Mouse (Mus musculus) intestine, embryonic 16.5 days (tissue): ENCODE measurements at regions not wholly inside any gene's neighbourhood (a gene's known extent, or its start where the extent isn't known, plus 50 kb on each side); places are given as distances from the start of the nearest gene placed in this dataset.
A peak's percentile ranks its signal among the peaks of the same experiment; 100 is the strongest.
"Not testable (repeated sequence)": the region's sequence is repeated elsewhere in the genome, so short reads cannot be mapped to it uniquely, and the experiment has no call there.

Experiments used
- ATAC-seq: fragments of 200-750 bp; cut with Nextera tagmentation; 2 replicates; pipeline ENCODE4 v1.8.0; 2017; ENCODE audit warnings: moderate TSS enrichment, moderate library complexity
- H3K27ac ChIP-seq: fragments of 300-500 bp; sonication (generic); 2 replicates; pipeline ENCODE4 v1.5.1; 2014; ENCODE audit warnings: mild to moderate bottlenecking, low read length
- H3K27me3 ChIP-seq: fragments of 300-500 bp; sonication (generic); replicated peaks from 2 replicates; pipeline ENCODE4 v1.6.1; 2014; ENCODE audit warnings: low read length, control low read depth, mixed read lengths; ENCODE audit not compliant: control insufficient read depth, insufficient read depth
- H3K36me3 ChIP-seq: fragments of 300-500 bp; sonication (generic); 2 replicates; pipeline ENCODE4 v1.6.1; 2014; ENCODE audit warnings: low read length, control low read depth; ENCODE audit not compliant: control insufficient read depth, insufficient read depth
- H3K4me1 ChIP-seq: fragments of 300-500 bp; sonication (generic); 2 replicates; pipeline ENCODE4 v1.6.1; 2014; ENCODE audit warnings: low read length, control low read depth, mixed read lengths; ENCODE audit not compliant: control insufficient read depth, insufficient read depth
- H3K4me2 ChIP-seq: fragments of 300-500 bp; sonication (generic); 2 replicates; pipeline ENCODE4 v1.6.1; 2014; ENCODE audit warnings: low read depth, low read length, control low read depth
- H3K4me3 ChIP-seq: fragments of 300-500 bp; sonication (generic); 2 replicates; pipeline ENCODE4 v1.5.1; 2014; ENCODE audit warnings: mild to moderate bottlenecking, low read length
- H3K9ac ChIP-seq: fragments of 300-500 bp; sonication (generic); 2 replicates; pipeline ENCODE4 v1.6.1; 2014; ENCODE audit warnings: low read depth, low read length
- H3K9me3 ChIP-seq: fragments of 300-500 bp; sonication (generic); 2 replicates; pipeline ENCODE4 v1.6.1; 2016; ENCODE audit warnings: low read length, control low read depth; ENCODE audit not compliant: control insufficient read depth
- WGBS: fragments of 180-500 bp; shearing (Covaris S2); extraction: QIAGEN DNeasy Blood & Tissue Kit; methylation state at CpG from one replicate; pipeline ENCODE4 v1.1.7; 2014; 5-methylcytosine and 5-hydroxymethylcytosine counted together

GRCm38 (mm10) chr2:181930037-181930436 is 60.9 kb upstream of the Gm14496 start:
- Histone ChIP-seq H3K4me1 (no peaks in the 10 kb centered on the region), H3K4me2 (no peak overlapping the region), H3K27ac (no peak overlapping the region), H3K9me3 (no peaks in the 10 kb centered on the region), H3K36me3 (no peaks in the 10 kb centered on the region), H3K4me3 (no peak overlapping the region), H3K9ac (no peak overlapping the region), H3K27me3 (no peaks in the 10 kb centered on the region)
- peak; percentile 59; the same call in 1 of the 2 replicates for ATAC-seq
- 87% methylated on average over 5 of the region's 5 CpGs for WGBS

- H3K4me2 ChIP-seq, ATAC-seq, H3K9me3 ChIP-seq, H3K36me3 ChIP-seq, H3K27ac ChIP-seq, H3K27me3 ChIP-seq, H3K4me3 ChIP-seq, H3K9ac ChIP-seq, H3K4me1 ChIP-seq: not testable (repeated sequence)
- WGBS = 95% methylated on average over 4 of the region's 4 CpGs
Measured at GRCm38 (mm10) chr2:181930538-181930937, 60.4 kb upstream of the Gm14496 start.

GRCm38 (mm10) chr2:181931077-181931815 is 59.7 kb upstream of the Gm14496 start:
- not testable (repeated sequence) for H3K27me3 ChIP-seq, H3K9me3 ChIP-seq, H3K4me3 ChIP-seq, H3K36me3 ChIP-seq, H3K4me2 ChIP-seq, H3K4me1 ChIP-seq, H3K27ac ChIP-seq, H3K9ac ChIP-seq
- WGBS = 77% methylated on average over 3 of the region's 3 CpGs
- peak; percentile 67; the same call in 1 of the 2 replicates for ATAC-seq

- ATAC-seq = no peak
- H3K36me3 ChIP-seq = no peaks in the 10 kb centered on the region
- no peak overlapping the region for H3K9ac ChIP-seq
- no peak overlapping the region for H3K4me3 ChIP-seq
- WGBS = 83% methylated on average over 2 of the region's 2 CpGs
- no peaks in the 10 kb centered on the region for H3K27me3 ChIP-seq
- no peak overlapping the region for H3K27ac ChIP-seq
- H3K4me1 ChIP-seq = no peaks in the 10 kb centered on the region
- no peak overlapping the region for H3K4me2 ChIP-seq
- H3K9me3 ChIP-seq = no peaks in the 10 kb centered on the region
Measured at GRCm38 (mm10) chr2:181931918-181932605, 58.9 kb upstream of the Gm14496 start.
